Mouse (Mus musculus): ENCODE measurements around the gene Olfr273.
"Not testable (repeated sequence)": the region's sequence is repeated elsewhere in the genome, so short reads cannot be mapped to it uniquely, and the experiment has no call there.

The Olfr273 gene

GRCm38 (mm10) chr4:52859136-52859535 lies at the start of gene Olfr273:
Olfr273 (minus strand) TSS chr4:52859236.
- no peak for DNase-seq (ENCODE audit: low spot score)

GRCm38 (mm10) chr4:52864156-52864555 lies 5.1 kb upstream of the Olfr273 start:
- DNase-seq (ENCODE audit: low spot score): no peak

GRCm38 (mm10) chr4:52849672-52850071 lies 9.4 kb downstream of the Olfr273 start:
- no peak for DNase-seq (ENCODE audit: low spot score)

- no peak for DNase-seq (ENCODE audit: low spot score)
Measured at GRCm38 (mm10) chr4:52849039-52849635, 9.9 kb downstream of the Olfr273 start.

- DNase-seq (ENCODE audit: low spot score): not testable (repeated sequence)
Measured at GRCm38 (mm10) chr4:52845411-52845810, 13.6 kb downstream of the Olfr273 start.

GRCm38 (mm10) chr4:52821375-52821774 lies 37.7 kb downstream of the Olfr273 start:
- DNase-seq (ENCODE audit: low spot score): no peak

- no peak for DNase-seq (ENCODE audit: low spot score)
Measured at GRCm38 (mm10) chr4:52814304-52814703, 44.7 kb downstream of the Olfr273 start, which contains the start of gene Olfr275. Olfr275 (plus strand) TSS chr4:52814604.

- no peak for DNase-seq (ENCODE audit: low spot score)
Measured at GRCm38 (mm10) chr4:52811871-52812270, 47.2 kb downstream of the Olfr273 start.
